Mouse (Mus musculus): Measurements from ENCODE around the gene Izumo1. TPM values are rescaled to one million over a fixed set of nuclear protein-coding genes. Genes with fewer than 3 reads are reported as not detected.

The Izumo1 gene
- polyA plus RNA-seq (2012; ENCODE audit: low replicate concordance) = 0.42 and 0.64 TPM in 2 replicates

GRCm38 (mm10) chr7:45621443-45621842 is at the start of gene Izumo1:
TSS of gene Izumo1 (plus strand) at chr7:45621811.

DNA sequence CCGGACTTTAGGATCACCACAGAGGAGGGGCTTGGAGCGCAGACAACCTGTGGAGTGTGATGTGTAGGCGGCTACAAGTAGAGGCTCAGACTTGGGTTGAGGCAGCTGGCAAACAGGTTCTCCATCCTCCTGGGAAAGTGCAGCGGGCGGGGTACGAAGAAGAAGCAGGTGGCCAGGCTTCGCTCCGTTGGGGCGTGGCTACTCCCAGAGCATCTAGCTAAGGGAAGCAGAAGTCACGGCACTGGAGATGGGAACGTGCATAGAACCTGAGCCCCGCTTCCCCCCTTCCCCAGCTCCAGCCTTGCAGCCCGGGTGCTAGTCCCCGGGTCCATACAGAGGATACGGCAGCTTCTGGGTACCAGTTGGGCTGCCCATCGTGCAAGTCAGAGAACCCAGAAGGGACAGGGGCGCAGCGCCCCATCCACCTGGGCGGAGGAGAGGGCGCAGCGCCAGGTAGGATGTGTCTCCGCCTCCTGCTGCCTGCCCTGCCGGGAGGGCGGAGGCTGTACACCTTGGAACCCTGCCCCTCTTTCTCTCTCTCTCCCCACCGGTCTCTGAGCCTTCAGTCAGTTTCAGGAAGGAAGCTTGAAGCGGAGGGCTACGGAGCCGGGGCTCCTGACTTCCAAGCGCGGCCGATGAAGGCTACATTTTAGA is 4.4 kb upstream of the Izumo1 start, which contains the start of gene Fut1:
Gene Fut1, plus strand, starts transcription at position 248 of the 654 bp plus-strand sequence.

DNA sequence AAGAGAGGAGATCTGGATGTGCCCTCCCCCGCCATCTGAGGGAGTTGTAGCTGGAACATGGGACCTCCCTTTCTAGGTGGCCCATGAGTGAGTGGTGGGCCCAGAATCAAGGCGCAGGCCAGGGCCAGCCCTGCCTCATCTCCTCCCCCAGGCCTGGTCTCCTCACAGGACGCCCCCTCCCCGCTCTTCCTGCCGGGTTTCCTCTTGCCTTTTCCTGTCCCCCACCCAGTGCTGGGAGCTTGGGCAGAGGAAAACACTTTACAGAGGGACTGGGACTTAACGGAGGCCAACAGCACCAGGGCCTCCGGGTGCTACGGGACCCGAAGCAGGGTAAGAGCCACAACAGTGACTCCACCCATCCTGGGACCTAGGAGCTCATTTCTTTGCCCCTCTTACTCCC is 5.7 kb downstream of the Izumo1 start, which contains the start of gene Rasip1:
Gene Rasip1, plus strand, starts transcription at position 228 of the 400 bp plus-strand sequence.

GRCm38 (mm10) chr7:45639561-45640027 is 18.0 kb downstream of the Izumo1 start, which contains the start of gene Mamstr:
TSS of gene Mamstr (plus strand) at chr7:45639977.

DNA sequence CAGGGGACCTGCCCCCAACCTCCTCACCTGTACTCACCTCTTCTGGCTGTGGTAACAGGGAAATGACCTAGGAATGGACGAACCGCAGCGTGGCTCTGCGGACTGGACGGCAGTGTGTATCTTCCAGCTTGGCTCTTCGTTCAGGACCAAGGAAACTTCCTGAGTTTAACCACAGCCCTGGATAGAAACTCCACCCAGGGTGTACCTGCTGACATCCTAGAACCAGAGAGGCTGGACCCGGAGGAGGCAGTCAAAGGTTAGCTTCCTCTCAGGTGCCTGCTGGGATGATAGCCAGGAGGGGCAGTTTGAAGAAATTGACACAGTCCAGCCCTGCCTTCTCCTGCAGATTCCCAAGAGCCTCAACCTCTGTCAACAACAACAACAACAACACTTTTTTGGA is 44.5 kb downstream of the Izumo1 start, which contains the start of gene Fut2:
Gene Fut2, minus strand, starts transcription at position 234 of the 400 bp plus-strand sequence.

Other genes starting within 250 kb of the Izumo1 start
- 650 and 741 TPM in 2 replicates for gene Snrnp70, start 226.1 kb upstream of the Izumo1 start, polyA plus RNA-seq (2012; ENCODE audit: low replicate concordance)
- gene Kcna7, start 216.2 kb upstream of the Izumo1 start, polyA plus RNA-seq (2012; ENCODE audit: low replicate concordance) = not detected in 2 replicates
- gene Ntf5, start 208.1 kb upstream of the Izumo1 start, polyA plus RNA-seq (2012; ENCODE audit: low replicate concordance) = not detected in 2 replicates
- gene Lhb, start 201.0 kb upstream of the Izumo1 start, polyA plus RNA-seq (2012; ENCODE audit: low replicate concordance) = not detected in 2 replicates
- 11.4 and 11.8 TPM in 2 replicates for gene Gys1, start 187.0 kb upstream of the Izumo1 start, polyA plus RNA-seq (2012; ENCODE audit: low replicate concordance)
- gene Ruvbl2, start 183.7 kb upstream of the Izumo1 start, polyA plus RNA-seq (2012; ENCODE audit: low replicate concordance) = 293 and 559 TPM in 2 replicates
- gene Ftl1, start 161.9 kb upstream of the Izumo1 start, polyA plus RNA-seq (2012; ENCODE audit: low replicate concordance) = 5,681 and 8,825 TPM in 2 replicates
- 180 and 264 TPM in 2 replicates for gene Bax, start 154.9 kb upstream of the Izumo1 start, polyA plus RNA-seq (2012; ENCODE audit: low replicate concordance)
- 0.27 and 0.61 TPM in 2 replicates for gene Tulp2, start 139.9 kb upstream of the Izumo1 start, polyA plus RNA-seq (2012; ENCODE audit: low replicate concordance)
- not detected in 2 replicates for gene Gm45808, start 135.0 kb upstream of the Izumo1 start, polyA plus RNA-seq (2012; ENCODE audit: low replicate concordance)
- 0.83 and 1.7 TPM in 2 replicates for gene Dhdh, start 133.0 kb upstream of the Izumo1 start, polyA plus RNA-seq (2012; ENCODE audit: low replicate concordance)
- 344 and 572 TPM in 2 replicates for gene Nucb1, start 111.4 kb upstream of the Izumo1 start, polyA plus RNA-seq (2012; ENCODE audit: low replicate concordance)
- 200 and 371 TPM in 2 replicates for gene Ppp1r15a, start 95.5 kb upstream of the Izumo1 start, polyA plus RNA-seq (2012; ENCODE audit: low replicate concordance)
- gene Plekha4, start 95.5 kb upstream of the Izumo1 start, polyA plus RNA-seq (2012; ENCODE audit: low replicate concordance) = 2.0 and 2.8 TPM in 2 replicates
- gene Hsd17b14, start 66.9 kb upstream of the Izumo1 start, polyA plus RNA-seq (2012; ENCODE audit: low replicate concordance) = 0.29 and 1.3 TPM in 2 replicates
- 17.8 and 57.8 TPM in 2 replicates for gene Bcat2, start 51.7 kb upstream of the Izumo1 start, polyA plus RNA-seq (2012; ENCODE audit: low replicate concordance)
- gene Fgf21, start 6.3 kb upstream of the Izumo1 start, polyA plus RNA-seq (2012; ENCODE audit: low replicate concordance) = 0.52 TPM in 1 of 2 replicates, not detected in the other
- not detected in 2 replicates for gene Fut1, start 4.5 kb upstream of the Izumo1 start, polyA plus RNA-seq (2012; ENCODE audit: low replicate concordance)
- 4.3 and 5.9 TPM in 2 replicates for gene Rasip1, start 5.7 kb downstream of the Izumo1 start, polyA plus RNA-seq (2012; ENCODE audit: low replicate concordance)
- 0.10 and 0.50 TPM in 2 replicates for gene Mamstr, start 18.2 kb downstream of the Izumo1 start, polyA plus RNA-seq (2012; ENCODE audit: low replicate concordance)
- gene Fut2, start 44.6 kb downstream of the Izumo1 start, polyA plus RNA-seq (2012; ENCODE audit: low replicate concordance) = not detected in 2 replicates
- gene Ntn5, start 62.2 kb downstream of the Izumo1 start, polyA plus RNA-seq (2012; ENCODE audit: low replicate concordance) = 0.69 and 0.93 TPM in 2 replicates
- not detected in 2 replicates for gene Sec1, start 72.6 kb downstream of the Izumo1 start, polyA plus RNA-seq (2012; ENCODE audit: low replicate concordance)
- gene Car11, start 78.0 kb downstream of the Izumo1 start, polyA plus RNA-seq (2012; ENCODE audit: low replicate concordance) = 0.55 TPM in 1 of 2 replicates, not detected in the other
- gene Dbp, start 83.3 kb downstream of the Izumo1 start, polyA plus RNA-seq (2012; ENCODE audit: low replicate concordance) = 7.1 and 10.3 TPM in 2 replicates
- 7,435 and 17,506 TPM in 2 replicates for gene Rpl18, start 93.6 kb downstream of the Izumo1 start, polyA plus RNA-seq (2012; ENCODE audit: low replicate concordance)
- 120 and 196 TPM in 2 replicates for gene Sphk2, start 96.2 kb downstream of the Izumo1 start, polyA plus RNA-seq (2012; ENCODE audit: low replicate concordance)
- gene Fam83e, start 99.4 kb downstream of the Izumo1 start, polyA plus RNA-seq (2012; ENCODE audit: low replicate concordance) = 2.5 and 3.1 TPM in 2 replicates
- not detected in 2 replicates for gene Spaca4, start 104.0 kb downstream of the Izumo1 start, polyA plus RNA-seq (2012; ENCODE audit: low replicate concordance)
- 0.23 and 0.87 TPM in 2 replicates for gene Lmtk3, start 161.9 kb downstream of the Izumo1 start, polyA plus RNA-seq (2012; ENCODE audit: low replicate concordance)
- not detected in 2 replicates for gene Sult2b1, start 162.9 kb downstream of the Izumo1 start, polyA plus RNA-seq (2012; ENCODE audit: low replicate concordance)
- gene Cyth2, start 192.8 kb downstream of the Izumo1 start, polyA plus RNA-seq (2012; ENCODE audit: low replicate concordance) = 111 and 339 TPM in 2 replicates
- 0.52 and 0.74 TPM in 2 replicates for gene Kcnj14, start 203.0 kb downstream of the Izumo1 start, polyA plus RNA-seq (2012; ENCODE audit: low replicate concordance)
- gene Grwd1, start 209.1 kb downstream of the Izumo1 start, polyA plus RNA-seq (2012; ENCODE audit: low replicate concordance) = 35.1 and 38.4 TPM in 2 replicates